In the genomic region with DNA sequence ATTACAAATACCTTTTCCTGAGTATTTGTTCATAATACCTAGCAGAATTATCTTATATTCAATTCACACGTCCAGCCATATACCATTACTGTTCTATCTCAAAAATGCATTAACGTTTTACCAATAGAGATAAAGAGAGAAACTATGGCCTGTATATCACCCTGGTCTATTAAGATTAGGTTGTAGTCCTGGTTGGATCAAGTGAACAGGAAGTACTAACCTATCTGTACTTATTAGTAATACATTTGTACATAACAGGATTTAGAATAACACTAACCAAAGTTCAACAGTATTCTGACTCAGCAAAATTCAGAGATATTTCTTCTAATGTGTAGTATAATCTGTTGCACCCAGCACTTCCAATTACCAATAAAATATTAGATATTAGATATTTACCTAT, we compare ENCODE assay signal across 28 mouse cellular contexts.
"Had no signal": no experiment of that assay in that cellular context is flagged by ENCODE, and none has a peak within 500 bp of the region (broad histone marks: within the 10 kb centered on the region; RNA-seq: fewer than 3 reads in every experiment).

No protein-coding gene starts in this region.

- H3K27ac ChIP-seq: embryonic facial prominence, embryonic 10.5 days; embryonic facial prominence, embryonic 12.5 days; embryonic facial prominence, embryonic 13.5 days; embryonic facial prominence, embryonic 15.5 days; forebrain, embryonic 10.5 days; forebrain, embryonic 12.5 days; forebrain, embryonic 13.5 days; forebrain, embryonic 15.5 days; gastrocnemius, adult 2 months; heart, adult 2 months had no signal

- H3K4me2 ChIP-seq: embryonic facial prominence, embryonic 12.5 days; embryonic facial prominence, embryonic 13.5 days; embryonic facial prominence, embryonic 15.5 days; forebrain, embryonic 12.5 days; forebrain, embryonic 13.5 days; forebrain, embryonic 15.5 days had no signal

- H3K4me1 ChIP-seq: embryonic facial prominence, embryonic 10.5 days; embryonic facial prominence, embryonic 12.5 days; embryonic facial prominence, embryonic 13.5 days; embryonic facial prominence, embryonic 15.5 days; forebrain, embryonic 10.5 days; forebrain, embryonic 12.5 days; forebrain, embryonic 13.5 days; forebrain, embryonic 15.5 days had no signal

- H3K9me3 ChIP-seq: embryonic facial prominence, embryonic 10.5 days; embryonic facial prominence, embryonic 12.5 days; embryonic facial prominence, embryonic 13.5 days; embryonic facial prominence, embryonic 15.5 days; forebrain, embryonic 10.5 days; forebrain, embryonic 12.5 days; forebrain, embryonic 15.5 days had no signal

- H3K36me3 ChIP-seq: embryonic facial prominence, embryonic 10.5 days; embryonic facial prominence, embryonic 12.5 days; embryonic facial prominence, embryonic 13.5 days; embryonic facial prominence, embryonic 15.5 days; forebrain, embryonic 10.5 days; forebrain, embryonic 12.5 days; forebrain, embryonic 15.5 days had no signal

- H3K9ac ChIP-seq: embryonic facial prominence, embryonic 12.5 days; embryonic facial prominence, embryonic 13.5 days; embryonic facial prominence, embryonic 15.5 days; forebrain, embryonic 12.5 days; forebrain, embryonic 13.5 days; forebrain, embryonic 15.5 days; forebrain, postnatal 0 days had no signal

- DNase-seq: cerebellum, adult 8-10 months; cerebellum, adult 9-10 months; cerebellum, adult 9-11 months; cerebellum, postnatal 10 days; cerebellum, postnatal 14 days; cerebellum, postnatal 25 days; cerebellum, postnatal 36 days; embryo, embryonic 11 days; forebrain, postnatal 0 days; gastrocnemius, adult 2 months; gastrocnemius, postnatal 10 days; gastrocnemius, postnatal 14 days; gastrocnemius, postnatal 25 days; gastrocnemius, postnatal 36 days; heart, adult 11 months; heart, adult 18-20 months; heart, adult 2 months had no signal

- H3K27me3 ChIP-seq: embryonic facial prominence, embryonic 12.5 days; embryonic facial prominence, embryonic 13.5 days; embryonic facial prominence, embryonic 15.5 days; forebrain, embryonic 12.5 days; forebrain, embryonic 13.5 days; forebrain, embryonic 15.5 days had no signal

- H3K4me3 ChIP-seq: embryonic facial prominence, embryonic 10.5 days; embryonic facial prominence, embryonic 12.5 days; embryonic facial prominence, embryonic 13.5 days; embryonic facial prominence, embryonic 15.5 days; erythroblast, embryonic 14.5 days; forebrain, embryonic 10.5 days; forebrain, embryonic 12.5 days; forebrain, embryonic 13.5 days; forebrain, embryonic 15.5 days; gastrocnemius, adult 2 months; heart, adult 2 months had no signal

- ATAC-seq: forebrain, embryonic 13.5 days; forebrain, embryonic 14.5 days; forebrain, embryonic 15.5 days; forebrain, embryonic 16.5 days; forebrain, postnatal 0 days had no signal
